Mouse (Mus musculus): ENCODE measurements around the gene Nr1h2. TPM values are rescaled to one million over a fixed set of nuclear protein-coding genes. Genes with fewer than 3 reads are reported as not detected.

The Nr1h2 gene
- total RNA-seq, 2 experiments from 2014 or later: 34.6 to 56.8 TPM

Other genes with a start within 250 kb of the Nr1h2 start
- gene Clec11a, start 247.0 kb downstream of the Nr1h2 start, total RNA-seq (2014; fragmentation: Nextera tagmentation): 2.5 and 3.7 TPM in 2 replicates
- 4.4 and 4.8 TPM in 2 replicates for gene Clec11a, start 247.0 kb downstream of the Nr1h2 start, total RNA-seq (2017)
- gene Shank1, start 243.7 kb downstream of the Nr1h2 start, total RNA-seq (2014; fragmentation: Nextera tagmentation): not detected in 2 replicates
- not detected in 2 replicates for gene Shank1, start 243.7 kb downstream of the Nr1h2 start, total RNA-seq (2017)
- 1.1 TPM in 1 of 2 replicates, not detected in the other for gene Syt3, start 169.8 kb downstream of the Nr1h2 start, total RNA-seq (2014; fragmentation: Nextera tagmentation)
- gene Syt3, start 169.8 kb downstream of the Nr1h2 start, total RNA-seq (2017): 0.15 TPM in 1 of 2 replicates, not detected in the other
- gene 1700008O03Rik, start 168.1 kb downstream of the Nr1h2 start, total RNA-seq (2014; fragmentation: Nextera tagmentation): 4.1 TPM in 1 of 2 replicates, not detected in the other
- gene 1700008O03Rik, start 168.1 kb downstream of the Nr1h2 start, total RNA-seq (2017): 1.8 and 2.4 TPM in 2 replicates
- gene Lrrc4b, start 124.9 kb downstream of the Nr1h2 start, total RNA-seq (2014; fragmentation: Nextera tagmentation): not detected in 2 replicates
- not detected in 2 replicates for gene Lrrc4b, start 124.9 kb downstream of the Nr1h2 start, total RNA-seq (2017)
- not detected in 2 replicates for gene Aspdh, start 88.6 kb downstream of the Nr1h2 start, total RNA-seq (2014; fragmentation: Nextera tagmentation)
- gene Aspdh, start 88.6 kb downstream of the Nr1h2 start, total RNA-seq (2017): not detected in 2 replicates
- gene Josd2, start 86.0 kb downstream of the Nr1h2 start, total RNA-seq (2014; fragmentation: Nextera tagmentation): 26.4 and 62.3 TPM in 2 replicates
- gene Josd2, start 86.0 kb downstream of the Nr1h2 start, total RNA-seq (2017): 15.9 and 31.2 TPM in 2 replicates
- gene Emc10, start 57.4 kb downstream of the Nr1h2 start, total RNA-seq (2014; fragmentation: Nextera tagmentation): 63.1 and 126 TPM in 2 replicates
- gene Emc10, start 57.4 kb downstream of the Nr1h2 start, total RNA-seq (2017): 33.7 and 42.0 TPM in 2 replicates
- 12.3 TPM in 1 of 2 replicates, not detected in the other for gene Fam71e1, start 57.4 kb downstream of the Nr1h2 start, total RNA-seq (2014; fragmentation: Nextera tagmentation)
- gene Fam71e1, start 57.4 kb downstream of the Nr1h2 start, total RNA-seq (2017): 0.67 and 3.0 TPM in 2 replicates
- not detected in 2 replicates for gene Mybpc2, start 29.3 kb downstream of the Nr1h2 start, total RNA-seq (2014; fragmentation: Nextera tagmentation)
- gene Mybpc2, start 29.3 kb downstream of the Nr1h2 start, total RNA-seq (2017): not detected in 2 replicates
- gene Spib, start 21.9 kb downstream of the Nr1h2 start, total RNA-seq (2014; fragmentation: Nextera tagmentation): 0.38 TPM in 1 of 2 replicates, not detected in the other
- not detected in 2 replicates for gene Spib, start 21.9 kb downstream of the Nr1h2 start, total RNA-seq (2017)
- 102 and 131 TPM in 2 replicates for gene Pold1, start 5.1 kb downstream of the Nr1h2 start, total RNA-seq (2014; fragmentation: Nextera tagmentation)
- 63.4 and 70.2 TPM in 2 replicates for gene Pold1, start 5.1 kb downstream of the Nr1h2 start, total RNA-seq (2017)
- 258 and 328 TPM in 2 replicates for gene Napsa, start 18.4 kb upstream of the Nr1h2 start, total RNA-seq (2014; fragmentation: Nextera tagmentation)
- gene Napsa, start 18.4 kb upstream of the Nr1h2 start, total RNA-seq (2017): 107 and 112 TPM in 2 replicates
- 0.36 and 0.92 TPM in 2 replicates for gene Kcnc3, start 36.7 kb upstream of the Nr1h2 start, total RNA-seq (2014; fragmentation: Nextera tagmentation)
- gene Kcnc3, start 36.7 kb upstream of the Nr1h2 start, total RNA-seq (2017): 0.05 TPM in 1 of 2 replicates, not detected in the other
- not detected in 2 replicates for gene Myh14, start 116.9 kb upstream of the Nr1h2 start, total RNA-seq (2014; fragmentation: Nextera tagmentation)
- gene Myh14, start 116.9 kb upstream of the Nr1h2 start, total RNA-seq (2017): not detected in 2 replicates
- gene Izumo2, start 154.8 kb upstream of the Nr1h2 start, total RNA-seq (2014; fragmentation: Nextera tagmentation): not detected in 2 replicates
- gene Izumo2, start 154.8 kb upstream of the Nr1h2 start, total RNA-seq (2017): not detected in 2 replicates
- 45.0 and 52.3 TPM in 2 replicates for gene Vrk3, start 194.5 kb upstream of the Nr1h2 start, total RNA-seq (2014; fragmentation: Nextera tagmentation)
- gene Vrk3, start 194.5 kb upstream of the Nr1h2 start, total RNA-seq (2017): 27.4 and 34.8 TPM in 2 replicates
- 1.6 and 6.2 TPM in 2 replicates for gene Zfp473, start 197.1 kb upstream of the Nr1h2 start, total RNA-seq (2014; fragmentation: Nextera tagmentation)
- gene Zfp473, start 197.1 kb upstream of the Nr1h2 start, total RNA-seq (2017): 2.0 and 2.2 TPM in 2 replicates